Mouse (Mus musculus) stomach, postnatal 0 days (tissue): ENCODE measurements around the gene Vrk1.

Source experiments
- CTCF ChIP-seq: IDR thresholded peaks from 2 replicates; pipeline ENCODE4 v1.5.1; 2016; ENCODE audit warnings: antibody characterized with exemption, low read depth, mild to moderate bottlenecking, moderate library complexity
- EP300 ChIP-seq: optimal IDR thresholded peaks from 2 replicates; pipeline ENCODE3; 2016; ENCODE audit warnings: antibody characterized with exemption

- TF ChIP-seq CTCF (no peak), EP300 (no peak)
Observed at GRCm38 (mm10) chr12:105988434-105988833, 21.6 kb upstream of the Vrk1 start.
